Mouse (Mus musculus) G1E (cell line): ENCODE data around the gene Rps15.
A peak's percentile ranks its signal among the peaks of the same experiment; 100 is the strongest.

Experiments used
- CTCF ChIP-seq: IDR thresholded peaks from 2 replicates; pipeline ENCODE4 v1.5.1; 2012; ENCODE audit warnings: low read depth, low read length, inconsistent platforms, mixed read lengths
- GATA1 ChIP-seq: IDR thresholded peaks from 2 replicates; pipeline ENCODE4 v1.6.1; 2012; ENCODE audit warnings: borderline replicate concordance, low read length, inconsistent platforms, mixed read lengths
- POLR2AphosphoS5 ChIP-seq: IDR thresholded peaks from 2 replicates; pipeline ENCODE4 v1.6.1; 2012; ENCODE audit warnings: low read depth, low read length, inconsistent platforms; ENCODE audit not compliant: insufficient replicate concordance
- TAL1 ChIP-seq: conservative IDR thresholded peaks from 2 replicates; pipeline ENCODE4 v1.6.1; 2012; ENCODE audit warnings: low read depth, low read length, inconsistent platforms, mixed read lengths

DNA sequence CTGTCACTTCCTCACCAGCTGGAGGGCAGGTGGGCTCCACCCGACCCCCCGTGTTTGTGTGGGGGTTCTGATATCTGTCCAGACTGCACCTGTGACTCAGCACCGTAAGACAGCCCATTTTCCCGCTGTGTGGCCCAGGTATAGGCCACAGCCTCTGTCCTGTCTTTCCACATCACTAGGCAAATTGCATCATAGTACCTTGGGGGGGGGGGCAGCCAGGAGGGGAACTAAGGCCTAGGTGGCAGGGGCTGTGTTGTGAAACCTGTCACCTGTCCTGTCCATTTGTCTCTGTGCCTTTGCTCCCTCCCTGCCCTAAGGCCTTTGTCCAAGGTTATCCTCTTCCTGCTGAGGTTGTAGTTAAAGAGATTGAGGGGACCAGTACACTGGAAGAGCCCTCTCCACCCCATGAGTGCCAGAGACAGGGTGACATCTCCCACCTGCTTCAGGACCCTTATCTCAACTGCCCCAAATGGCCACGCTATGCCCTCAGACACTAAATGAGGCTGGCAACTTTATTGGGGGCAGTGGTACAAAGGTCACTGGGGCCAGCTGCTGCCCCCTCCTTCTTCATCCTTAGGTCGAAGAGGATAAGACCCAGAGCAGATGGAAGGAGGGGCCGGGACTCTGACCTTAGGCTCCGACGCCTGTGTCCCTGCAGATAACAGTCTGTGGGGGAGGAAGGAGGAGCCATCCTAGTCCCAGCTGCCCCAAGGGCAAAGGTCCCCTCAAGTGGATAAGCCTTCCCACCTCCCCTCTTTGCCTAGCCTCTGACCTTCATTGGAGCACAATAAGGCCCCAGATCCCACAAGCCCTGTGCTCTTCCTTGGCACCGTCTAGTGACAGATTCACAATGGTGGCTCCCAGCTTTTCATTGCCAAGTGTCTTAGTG is 39.6 kb downstream of the Rps15 start:
- TF ChIP-seq GATA1 (no peak), CTCF (no peak), TAL1 (peak; percentile 89), POLR2AphosphoS5 (no peak)
